Mouse (Mus musculus) heart, adult 11 months (tissue): ENCODE data around the gene Fam131b.

Experiments
- DNase-seq: peaks from one replicate; pipeline ENCODE4 v3.0.0; 2022

The Fam131b gene

GRCm38 (mm10) chr6:42324482-42325267, at the start of gene Fam131b:
Gene Fam131b, minus strand, starts transcription at chr6:42324643.
- DNase-seq, result peak; percentile 95

GRCm38 (mm10) chr6:42373669-42374430, 49.4 kb upstream of the Fam131b start:
- DNase-seq, result peak; percentile 90

- peak; percentile 93 for DNase-seq
Measured at GRCm38 (mm10) chr6:42372816-42373547, 48.5 kb upstream of the Fam131b start, which contains the start of gene Epha1. Gene Epha1, minus strand, starts transcription at chr6:42373268.

- peak; percentile 90 for DNase-seq
Measured at GRCm38 (mm10) chr6:42372421-42372815, 48.0 kb upstream of the Fam131b start.

GRCm38 (mm10) chr6:42372001-42372400, 47.6 kb upstream of the Fam131b start:
- peak; percentile 94 for DNase-seq

- peak; percentile 97 for DNase-seq
Measured at GRCm38 (mm10) chr6:42370630-42371363, 46.4 kb upstream of the Fam131b start.

- peak; percentile 93 for DNase-seq
Measured at GRCm38 (mm10) chr6:42369870-42370269, 45.4 kb upstream of the Fam131b start.

- DNase-seq, result peak; percentile 90
Measured at GRCm38 (mm10) chr6:42365215-42365614, 40.8 kb upstream of the Fam131b start.

GRCm38 (mm10) chr6:42364607-42365006, 40.2 kb upstream of the Fam131b start:
- DNase-seq, result peak; percentile 89

GRCm38 (mm10) chr6:42364066-42364465, 39.6 kb upstream of the Fam131b start:
- DNase-seq, result peak; percentile 86

- DNase-seq, result peak; percentile 93
Measured at GRCm38 (mm10) chr6:42362974-42363373, 38.5 kb upstream of the Fam131b start.

GRCm38 (mm10) chr6:42362497-42362896, 38.1 kb upstream of the Fam131b start:
- DNase-seq, result peak; percentile 86

- peak; percentile 93 for DNase-seq
Measured at GRCm38 (mm10) chr6:42362074-42362473, 37.6 kb upstream of the Fam131b start.

- peak; percentile 90 for DNase-seq
Measured at GRCm38 (mm10) chr6:42361041-42361895, 36.8 kb upstream of the Fam131b start.

- DNase-seq, result peak; percentile 94
Measured at GRCm38 (mm10) chr6:42360231-42360840, 35.9 kb upstream of the Fam131b start.

GRCm38 (mm10) chr6:42359364-42360147, 35.1 kb upstream of the Fam131b start:
- peak; percentile 97 for DNase-seq

- DNase-seq, result peak; percentile 95
Measured at GRCm38 (mm10) chr6:42358901-42359300, 34.5 kb upstream of the Fam131b start.

- DNase-seq, result peak; percentile 93
Measured at GRCm38 (mm10) chr6:42357901-42358300, 33.5 kb upstream of the Fam131b start.

- DNase-seq, result peak; percentile 86
Measured at GRCm38 (mm10) chr6:42356913-42357312, 32.5 kb upstream of the Fam131b start.
